Mouse (Mus musculus) intestine, postnatal 0 days (tissue): Measurements from ENCODE around the gene Txndc11. TPM values are rescaled to one million over a fixed set of nuclear protein-coding genes. Genes with fewer than 3 reads are reported as not detected.

Experiments
- ATAC-seq: fragments of 200-750 bp; cut with Nextera tagmentation; 2 replicates; pipeline ENCODE4 v1.8.0; 2017; ENCODE audit warnings: mild to moderate bottlenecking, moderate TSS enrichment, moderate library complexity
- H3K27ac ChIP-seq: fragments of 300-500 bp; sonication (generic); 2 replicates; pipeline ENCODE4 v1.5.1; 2014; ENCODE audit warnings: mild to moderate bottlenecking, low read depth, low read length, moderate library complexity
- H3K27me3 ChIP-seq: fragments of 300-500 bp; sonication (generic); replicated peaks from 2 replicates; pipeline ENCODE4 v1.6.1; 2014; ENCODE audit warnings: low read length, mixed read lengths; ENCODE audit not compliant: control insufficient read depth, insufficient read depth
- H3K36me3 ChIP-seq: fragments of 300-500 bp; sonication (generic); 2 replicates; pipeline ENCODE4 v1.6.1; 2014; ENCODE audit warnings: mild to moderate bottlenecking, moderate library complexity; ENCODE audit not compliant: control insufficient read depth, insufficient read depth
- H3K4me1 ChIP-seq: fragments of 300-500 bp; sonication (generic); replicated peaks from 2 replicates; pipeline ENCODE4 v1.6.1; 2014; ENCODE audit warnings: antibody characterized with exemption, low read length, mixed read lengths; ENCODE audit not compliant: control insufficient read depth, insufficient read depth
- H3K4me2 ChIP-seq: fragments of 300-500 bp; sonication (generic); replicated peaks from 2 replicates; pipeline ENCODE4 v1.6.1; 2014; ENCODE audit warnings: low read depth, mild to moderate bottlenecking, moderate library complexity
- H3K4me3 ChIP-seq: fragments of 300-500 bp; sonication (generic); 2 replicates; pipeline ENCODE4 v1.5.1; 2014; ENCODE audit warnings: low read depth, low read length
- H3K9ac ChIP-seq: fragments of 300-500 bp; sonication (generic); 2 replicates; pipeline ENCODE4 v1.6.1; 2014; ENCODE audit warnings: mild to moderate bottlenecking, low read depth, low read length
- H3K9me3 ChIP-seq: fragments of 300-500 bp; sonication (generic); 2 replicates; pipeline ENCODE4 v1.6.1; 2016; ENCODE audit warnings: mixed run types; ENCODE audit not compliant: control insufficient read depth
- CTCF ChIP-seq: sonication (generic); IDR thresholded peaks from 2 replicates; pipeline ENCODE4 v1.5.1; 2016; ENCODE audit warnings: low read depth, mild to moderate bottlenecking, control low read depth, antibody characterized with exemption, moderate library complexity
- WGBS: fragments of 180-500 bp; shearing (Covaris S2); extraction: QIAGEN DNeasy Blood & Tissue Kit; methylation state at CpG from one replicate; pipeline ENCODE4 v1.1.7; 2014; 5-methylcytosine and 5-hydroxymethylcytosine counted together
- microRNA-seq: library from miRNA; unstranded; fragments of <30 nt; microRNA quantifications from one replicate; pipeline ENCODE4, GENCODE M21; 2016
- polyA plus RNA-seq: library from polyadenylated mRNA; unstranded; fragments of >200 nt; fragmentation: Nextera tagmentation; extraction: Ambion mirVana; gene quantifications from 2 replicates; pipeline ENCODE4 v1.2.1, GENCODE M21; 2015

Gene Txndc11
- polyA plus RNA-seq, 1 experiment from 2014 or later, result 26.8 TPM

DNA sequence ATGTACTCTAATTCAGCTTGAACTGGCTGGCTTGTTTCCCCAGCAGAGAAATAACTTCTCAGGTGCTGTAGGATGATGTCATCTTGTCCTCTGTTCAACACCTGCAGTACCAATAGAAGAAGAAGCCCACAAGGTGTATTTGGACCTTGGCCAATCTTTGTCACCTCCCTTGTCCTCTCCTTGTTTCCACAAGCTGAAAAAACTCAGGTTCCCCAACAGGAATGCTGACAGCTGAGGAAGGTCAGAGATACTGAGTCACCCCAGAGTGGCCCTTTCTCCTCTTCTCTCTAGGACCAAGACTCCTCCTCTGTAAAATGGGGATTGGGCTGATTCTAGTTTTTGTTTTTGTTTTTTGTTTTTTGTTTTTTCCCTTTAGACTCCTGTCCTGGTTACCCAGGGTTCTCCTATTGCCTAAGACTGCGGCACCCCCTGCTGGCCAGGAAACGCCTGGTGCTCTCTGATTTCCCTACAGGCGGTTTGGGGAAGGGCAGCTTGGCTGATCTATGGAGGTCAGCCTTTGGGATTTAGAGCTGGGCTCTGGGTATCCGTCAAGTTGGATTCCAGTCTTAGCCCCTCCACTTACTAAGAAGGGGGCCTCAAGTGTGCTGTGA lies 100.2 kb downstream of the Txndc11 start:
- Histone ChIP-seq H3K9ac (no peak overlapping the region), H3K27me3 (no peaks in the 10 kb centered on the region), H3K36me3 (no peaks in the 10 kb centered on the region), H3K4me2 (no peak overlapping the region), H3K9me3 (no peaks in the 10 kb centered on the region), H3K4me1 (no peaks in the 10 kb centered on the region), H3K27ac (no peak overlapping the region), H3K4me3 (no peak overlapping the region)
- 2% methylated on average over 4 of the region's 4 CpGs for WGBS
- ATAC-seq, result peak; percentile 63
- peak; percentile 100 for TF ChIP-seq CTCF

DNA sequence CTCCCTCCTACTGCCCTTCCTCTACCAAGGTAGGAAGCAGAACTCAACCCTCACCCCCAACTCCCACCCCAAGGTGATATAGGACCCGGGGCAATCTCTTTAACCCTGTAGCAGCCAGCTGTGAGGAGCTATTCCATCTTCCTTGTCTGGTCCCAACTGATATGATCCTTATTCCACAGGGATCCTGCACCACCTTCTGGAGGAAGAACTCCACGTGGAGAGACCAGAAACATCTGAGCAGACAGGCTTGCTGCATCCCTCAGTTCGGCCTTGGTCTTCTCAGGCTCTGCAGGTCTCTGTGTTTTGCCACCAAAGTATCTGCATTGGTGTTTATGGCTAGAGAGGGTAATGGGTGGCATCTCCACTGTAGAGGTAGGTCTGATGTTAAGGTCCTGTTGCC lies 103.1 kb downstream of the Txndc11 start:
- H3K27ac ChIP-seq, result no peak overlapping the region
- H3K9ac ChIP-seq, result no peak overlapping the region
- WGBS, result 55% methylated on average over 3 of the region's 3 CpGs
- TF ChIP-seq CTCF, result peak; percentile 74
- no peak for ATAC-seq
- H3K27me3 ChIP-seq, result no peaks in the 10 kb centered on the region
- H3K4me1 ChIP-seq, result no peaks in the 10 kb centered on the region
- no peaks in the 10 kb centered on the region for H3K9me3 ChIP-seq
- no peaks in the 10 kb centered on the region for H3K36me3 ChIP-seq
- H3K4me3 ChIP-seq, result no peak overlapping the region
- no peak overlapping the region for H3K4me2 ChIP-seq

DNA sequence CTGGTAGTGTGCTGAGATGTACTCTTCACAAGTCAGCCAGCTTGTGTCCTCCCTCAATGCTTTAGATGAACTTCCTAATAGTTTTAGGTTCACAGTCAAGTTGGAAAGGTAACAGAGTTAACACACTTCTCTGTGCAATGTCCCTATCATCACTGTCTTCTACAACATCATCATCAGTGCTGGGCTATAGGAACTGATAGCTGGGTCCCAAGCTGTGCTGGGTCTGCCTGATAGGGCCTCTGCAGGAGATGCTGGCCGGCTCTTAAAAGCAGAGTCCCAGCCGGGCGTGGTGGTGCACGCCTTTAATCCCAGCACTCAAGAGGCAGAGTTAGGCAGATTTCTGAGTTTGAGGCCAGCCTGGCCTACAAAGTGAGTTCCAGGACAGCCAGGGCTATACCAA lies 103.6 kb downstream of the Txndc11 start:
- Histone ChIP-seq H3K4me1 (no peaks in the 10 kb centered on the region), H3K9ac (no peak overlapping the region), H3K27me3 (no peaks in the 10 kb centered on the region), H3K4me3 (no peak overlapping the region), H3K4me2 (no peak overlapping the region), H3K36me3 (no peaks in the 10 kb centered on the region), H3K9me3 (no peaks in the 10 kb centered on the region), H3K27ac (no peak overlapping the region)
- no peak for TF ChIP-seq CTCF
- no peak for ATAC-seq
- WGBS, result 76% methylated on average over 4 of the region's 4 CpGs

DNA sequence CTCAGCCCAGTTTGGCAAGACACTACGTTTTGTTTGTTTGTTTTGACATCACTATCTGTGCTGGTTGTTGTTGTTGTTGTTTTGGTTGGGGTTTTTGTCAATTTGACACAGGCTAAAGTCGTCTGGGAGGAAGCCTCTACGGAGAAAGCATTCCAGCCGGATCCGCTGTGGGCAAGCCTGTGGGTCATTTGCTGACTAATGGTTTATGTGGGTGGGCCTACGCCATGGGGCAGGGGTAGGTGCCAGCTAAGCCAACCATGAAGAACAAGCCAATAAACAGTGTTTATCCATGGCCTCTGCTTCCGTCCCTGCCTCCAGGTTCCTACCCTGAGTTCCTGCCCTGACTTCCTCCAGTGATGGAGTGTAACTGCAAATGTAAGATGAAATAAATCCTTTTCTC lies 106.2 kb downstream of the Txndc11 start:
- 87% methylated on average over 7 of the region's 7 CpGs for WGBS

More for the DNA sequence above, 106.2 kb downstream of the Txndc11 start:
- no peak for TF ChIP-seq CTCF
- no peaks in the 10 kb centered on the region for H3K27me3 ChIP-seq
- H3K4me1 ChIP-seq, result no peaks in the 10 kb centered on the region
- no peak overlapping the region for H3K9ac ChIP-seq
- ATAC-seq, result no peak
- no peaks in the 10 kb centered on the region for H3K9me3 ChIP-seq
- H3K4me2 ChIP-seq, result no peak overlapping the region
- no peak overlapping the region for H3K4me3 ChIP-seq
- H3K36me3 ChIP-seq, result no peaks in the 10 kb centered on the region
- H3K27ac ChIP-seq, result no peak overlapping the region

Small RNA genes lying within 50 kb of the gene (microRNA-seq; reads per million reads assigned to microRNA genes)
- gene Gm23935, result 10.6 reads per million, percentile 21 among the genes with 10 or more reads in this experiment

Other genes starting within 250 kb of the Txndc11 start
- 8.2 and 8.9 TPM in 2 replicates for gene Snn, start 73.7 kb downstream of the Txndc11 start, polyA plus RNA-seq
- gene Litaf, start 68.5 kb downstream of the Txndc11 start, polyA plus RNA-seq, result 168 and 175 TPM in 2 replicates
- 32.4 and 41.2 TPM in 2 replicates for gene Zc3h7a, start 41.7 kb upstream of the Txndc11 start, polyA plus RNA-seq
- 61.1 and 65.5 TPM in 2 replicates for gene Rsl1d1, start 68.7 kb upstream of the Txndc11 start, polyA plus RNA-seq
- gene Gspt1, start 119.7 kb upstream of the Txndc11 start, polyA plus RNA-seq, result 47.3 and 48.4 TPM in 2 replicates
- not detected in 2 replicates for gene Tnfrsf17, start 179.2 kb upstream of the Txndc11 start, polyA plus RNA-seq
- 1.9 and 4.0 TPM in 2 replicates for gene Snx29, start 188.3 kb upstream of the Txndc11 start, polyA plus RNA-seq